Mouse (Mus musculus) cerebellum, adult 2 months (tissue): ENCODE data around the gene Hist1h4i. TPM values are rescaled to one million over a fixed set of nuclear protein-coding genes. Genes with fewer than 3 reads are reported as not detected.
A peak's percentile ranks its signal among the peaks of the same experiment; 100 is the strongest.
"Not testable (repeated sequence)": the region's sequence is repeated elsewhere in the genome, so short reads cannot be mapped to it uniquely, and the experiment has no call there.

Source experiments
- DNase-seq, 2 experiments: peaks; one replicate each; pipeline ENCODE4 v3.0.0; 2021
- H3K27ac ChIP-seq: fragments of 200-500 bp; 2 replicates; pipeline ENCODE4 v1.5.1; 2012; ENCODE audit warnings: low read length, control low read depth, inconsistent platforms; ENCODE audit not compliant: insufficient read depth
- H3K27me3 ChIP-seq: fragments of 200-500 bp; 2 replicates; pipeline ENCODE4 v1.6.1; 2012; ENCODE audit warnings: inconsistent platforms, mild to moderate bottlenecking, low read length, moderate library complexity; ENCODE audit not compliant: control insufficient read depth, insufficient read depth
- H3K4me1 ChIP-seq: fragments of 200-500 bp; 2 replicates; pipeline ENCODE4 v1.6.1; 2011; ENCODE audit warnings: low read length; ENCODE audit not compliant: control insufficient read depth, insufficient read depth
- H3K4me3 ChIP-seq: fragments of 200-500 bp; replicated peaks from 2 replicates; pipeline ENCODE3; 2011; ENCODE audit warnings: mild to moderate bottlenecking, low read depth, low read length, control low read depth; ENCODE audit not compliant: insufficient read depth
- CTCF ChIP-seq: fragments of 200-500 bp; IDR thresholded peaks from 2 replicates; pipeline ENCODE4 v1.5.1; 2011; ENCODE audit warnings: low read depth, mild to moderate bottlenecking, control low read depth, low read length, moderate library complexity, borderline replicate concordance; ENCODE audit not compliant: insufficient read depth
- POLR2A ChIP-seq: fragments of 200-500 bp; IDR thresholded peaks from 2 replicates; pipeline ENCODE4 v1.6.1; 2011; ENCODE audit warnings: low read length, control low read depth, borderline replicate concordance; ENCODE audit not compliant: insufficient read depth
- WGBS: fragments of 180-500 bp; shearing (Covaris S2); methylation state at CpG from one replicate; pipeline ENCODE4 v1.1.7; 2018; 5-methylcytosine and 5-hydroxymethylcytosine counted together
- polyA plus RNA-seq: library from polyadenylated mRNA; depleted of rRNA; stranded (reverse); fragments of >200 nt; gene quantifications from 2 replicates; pipeline ENCODE4 v1.2.3, GENCODE M21; 2012

Hist1h4i gene
- polyA plus RNA-seq, 1 experiment, result 8.8 TPM

DNA sequence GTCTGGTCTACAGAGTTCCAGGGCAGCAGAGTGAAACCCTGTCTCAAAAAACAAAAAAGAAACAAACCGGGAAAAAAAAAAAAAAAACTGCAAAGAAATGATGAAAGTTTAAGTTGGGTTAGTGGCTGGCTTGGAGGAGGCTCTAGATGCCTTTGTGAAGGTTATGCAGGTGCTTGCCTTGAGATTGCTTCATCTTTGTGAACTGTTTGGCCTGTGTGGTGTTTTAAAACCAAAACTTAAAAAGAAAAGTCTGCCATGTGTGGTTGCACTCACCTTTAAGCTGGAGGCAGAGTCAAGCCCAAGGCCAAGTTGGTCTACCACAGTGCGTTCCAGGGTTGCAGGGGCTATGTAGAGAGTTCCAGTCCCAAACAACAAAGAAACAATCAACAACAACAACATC lies 7.9 kb upstream of the Hist1h4i start:
- no peak overlapping the region for H3K27ac ChIP-seq
- H3K4me1 ChIP-seq, result no peaks in the 10 kb centered on the region; the same call in 1 of the 2 replicates
- DNase-seq, result no peak
- H3K4me3 ChIP-seq, result no peak overlapping the region
- H3K27me3 ChIP-seq, result no peaks in the 10 kb centered on the region
- WGBS, result 96% methylated on average over 2 of the region's 2 CpGs
- no peak for TF ChIP-seq CTCF
- TF ChIP-seq POLR2A, result no peak

DNA sequence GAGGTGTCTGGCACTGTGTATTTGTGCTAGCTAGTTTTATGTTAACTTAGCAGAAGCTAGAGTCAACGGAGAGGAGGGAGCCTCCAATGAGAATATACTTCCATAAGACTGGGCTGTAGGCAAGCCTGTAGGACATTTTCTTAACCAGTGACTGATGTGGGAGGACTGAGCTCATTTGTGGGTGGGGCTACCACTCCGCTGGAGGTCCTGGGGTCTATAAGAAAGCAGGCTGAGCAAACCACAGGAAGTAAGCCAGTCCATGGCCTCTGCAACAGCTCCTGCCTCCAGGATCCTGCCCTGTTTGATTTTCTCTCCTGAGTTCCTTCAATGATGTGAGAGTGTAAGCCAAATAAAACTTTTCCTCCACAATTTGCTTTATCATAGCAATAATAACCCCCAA lies 4.1 kb upstream of the Hist1h4i start:
- WGBS, result 67% methylated on average over 2 of the region's 2 CpGs

DNA sequence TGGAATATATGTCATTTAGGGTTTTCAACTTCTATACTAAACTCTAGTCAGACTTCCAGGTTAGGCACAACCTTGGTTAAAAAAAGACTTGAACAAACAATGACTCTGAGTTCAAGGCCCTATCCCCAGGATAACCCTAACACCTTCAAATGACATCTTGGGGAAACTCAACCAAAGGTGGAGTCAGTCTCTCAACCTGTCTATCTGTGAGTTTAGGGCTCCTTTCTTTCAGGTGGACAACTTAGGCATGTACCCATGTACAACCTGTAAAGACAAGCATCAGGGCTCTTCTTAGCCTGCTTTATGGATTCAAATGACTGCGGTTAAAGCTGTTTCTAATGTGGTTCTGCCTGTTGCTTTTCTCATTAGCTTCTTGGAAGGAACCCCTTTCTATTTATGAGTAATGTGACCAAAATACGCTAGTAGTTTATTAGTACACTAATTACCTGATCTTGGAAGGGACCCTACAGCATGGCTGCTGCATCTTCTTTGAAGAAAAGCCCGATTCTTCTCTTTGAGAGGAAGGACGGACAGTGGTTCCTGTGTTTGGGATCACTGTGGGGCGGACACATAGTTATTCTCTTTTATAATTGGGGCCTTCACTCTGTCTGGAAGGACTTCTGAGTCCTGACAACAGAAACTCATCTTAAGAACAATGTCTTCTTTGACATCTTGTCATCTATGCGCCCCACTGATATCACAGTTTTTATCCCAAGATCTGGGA lies 3.4 kb upstream of the Hist1h4i start:
- DNase-seq, result no peak
- Histone ChIP-seq H3K27ac (no peak overlapping the region), H3K27me3 (no peaks in the 10 kb centered on the region), H3K4me3 (no peak overlapping the region), H3K4me1 (no peaks in the 10 kb centered on the region; the same call in none of the 2 replicates)
- TF ChIP-seq CTCF (no peak), POLR2A (no peak)
- 83% methylated on average over 6 of the region's 6 CpGs for WGBS

More for the DNA sequence above, 4.1 kb upstream of the Hist1h4i start:
- no peak for DNase-seq
- no peak for TF ChIP-seq POLR2A
- Histone ChIP-seq H3K27ac (no peak overlapping the region), H3K4me3 (no peak overlapping the region), H3K27me3 (no peaks in the 10 kb centered on the region), H3K4me1 (no peaks in the 10 kb centered on the region; the same call in none of the 2 replicates)

DNA sequence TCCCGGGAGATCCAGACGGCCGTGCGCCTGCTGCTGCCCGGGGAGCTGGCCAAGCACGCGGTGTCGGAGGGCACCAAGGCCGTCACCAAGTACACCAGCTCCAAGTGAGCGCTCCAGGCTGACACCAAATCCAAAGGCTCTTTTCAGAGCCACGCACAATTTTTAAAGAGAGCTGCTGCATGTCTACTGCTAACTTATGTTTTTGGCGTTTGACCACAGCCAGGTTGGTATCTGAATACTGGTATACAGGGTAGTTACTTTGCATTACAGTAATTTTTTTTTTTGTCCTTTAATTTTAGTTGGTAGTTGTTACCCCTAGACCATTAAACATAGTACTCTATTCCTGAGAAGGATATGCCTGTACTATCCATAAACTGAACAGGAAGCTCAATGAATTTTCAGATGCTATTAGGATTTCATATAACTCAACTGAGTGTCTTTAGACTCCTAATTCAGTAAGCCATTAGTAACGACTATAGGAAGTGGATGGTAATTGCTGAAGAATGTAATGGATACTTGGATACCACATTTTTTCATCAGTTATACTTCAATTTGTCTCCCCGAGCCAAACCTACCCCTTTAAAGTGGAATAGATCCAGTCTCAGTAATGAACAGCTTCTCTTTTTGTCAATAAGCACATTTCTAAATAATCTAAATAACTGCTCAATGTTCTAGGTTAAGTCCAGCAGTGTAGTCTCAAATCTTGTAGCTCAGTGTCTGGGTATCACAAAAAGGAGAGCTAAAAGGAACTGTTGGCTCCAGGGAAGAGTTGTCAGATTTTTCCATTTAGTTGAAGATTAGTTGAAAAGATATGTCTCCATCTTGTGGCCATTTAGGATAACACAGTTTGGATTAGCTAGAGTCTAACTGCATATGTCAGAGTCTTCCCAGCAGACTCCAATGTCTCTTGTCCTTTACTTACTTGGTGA lies 2.6 kb upstream of the Hist1h4i start:
- TF ChIP-seq CTCF (peak; percentile 18; the same call in 1 of the 2 replicates), POLR2A (no peak)
- H3K27ac ChIP-seq, result no peak overlapping the region
- no peaks in the 10 kb centered on the region; the same call in 1 of the 2 replicates for H3K4me1 ChIP-seq
- peak overlapping the region; percentile 3 for H3K4me3 ChIP-seq
- under 1% methylated on average over 14 of the region's 14 CpGs for WGBS
- DNase-seq, result peak in 1 of 2 experiments; percentile 56
- no peaks in the 10 kb centered on the region for H3K27me3 ChIP-seq

DNA sequence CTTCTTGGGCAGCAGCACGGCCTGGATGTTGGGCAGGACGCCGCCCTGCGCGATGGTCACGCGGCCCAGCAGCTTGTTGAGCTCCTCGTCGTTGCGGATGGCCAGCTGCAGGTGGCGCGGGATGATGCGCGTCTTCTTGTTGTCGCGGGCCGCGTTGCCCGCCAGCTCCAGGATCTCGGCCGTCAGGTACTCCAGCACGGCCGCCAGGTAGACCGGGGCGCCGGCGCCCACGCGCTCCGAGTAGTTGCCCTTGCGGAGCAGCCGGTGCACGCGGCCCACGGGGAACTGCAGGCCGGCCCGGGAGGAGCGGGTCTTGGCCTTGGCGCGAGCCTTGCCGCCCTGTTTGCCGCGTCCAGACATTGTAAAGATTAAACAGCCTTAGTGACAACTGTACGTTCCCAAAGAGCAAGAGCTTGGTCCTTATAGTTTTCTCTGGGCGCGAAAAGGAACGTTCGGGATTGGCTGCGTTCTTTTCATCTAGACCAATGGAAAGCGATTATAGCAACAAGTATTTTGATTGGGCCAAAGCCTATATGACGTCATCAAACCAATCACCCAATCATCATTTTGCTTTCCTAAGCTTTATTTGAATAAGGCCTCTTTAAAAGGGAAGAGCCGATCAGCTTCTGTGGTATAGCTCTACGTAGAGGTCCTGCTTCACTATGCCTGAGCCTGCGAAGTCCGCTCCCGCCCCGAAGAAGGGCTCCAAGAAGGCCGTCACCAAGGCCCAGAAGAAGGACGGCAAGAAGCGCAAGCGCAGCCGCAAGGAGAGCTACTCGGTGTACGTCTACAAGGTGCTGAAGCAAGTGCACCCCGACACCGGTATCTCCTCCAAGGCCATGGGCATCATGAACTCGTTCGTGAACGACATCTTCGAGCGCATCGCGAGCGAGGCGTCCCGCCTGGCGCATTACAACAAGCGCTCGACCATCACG lies 1.7 kb upstream of the Hist1h4i start, which contains the start of the genes Hist1h2ag and Hist1h2bj:
Gene Hist1h2ag, minus strand, starts transcription at position 377 of the 935 bp plus-strand sequence.
Gene Hist1h2bj, plus strand, starts transcription at position 647 of the 935 bp plus-strand sequence.
- under 1% methylated on average over 54 of the region's 80 CpGs for WGBS
- peak; percentile 83; the same call in 1 of the 2 replicates for TF ChIP-seq POLR2A
- Histone ChIP-seq H3K4me3 (peak within 1 kb of the TSS; percentile 60), H3K27ac (peak within 1 kb of the TSS; percentile 57; the same call in 1 of the 2 replicates)
- peak; percentile 89 to 96 for DNase-seq
- H3K4me1 ChIP-seq, H3K27me3 ChIP-seq: not testable (repeated sequence)

DNA sequence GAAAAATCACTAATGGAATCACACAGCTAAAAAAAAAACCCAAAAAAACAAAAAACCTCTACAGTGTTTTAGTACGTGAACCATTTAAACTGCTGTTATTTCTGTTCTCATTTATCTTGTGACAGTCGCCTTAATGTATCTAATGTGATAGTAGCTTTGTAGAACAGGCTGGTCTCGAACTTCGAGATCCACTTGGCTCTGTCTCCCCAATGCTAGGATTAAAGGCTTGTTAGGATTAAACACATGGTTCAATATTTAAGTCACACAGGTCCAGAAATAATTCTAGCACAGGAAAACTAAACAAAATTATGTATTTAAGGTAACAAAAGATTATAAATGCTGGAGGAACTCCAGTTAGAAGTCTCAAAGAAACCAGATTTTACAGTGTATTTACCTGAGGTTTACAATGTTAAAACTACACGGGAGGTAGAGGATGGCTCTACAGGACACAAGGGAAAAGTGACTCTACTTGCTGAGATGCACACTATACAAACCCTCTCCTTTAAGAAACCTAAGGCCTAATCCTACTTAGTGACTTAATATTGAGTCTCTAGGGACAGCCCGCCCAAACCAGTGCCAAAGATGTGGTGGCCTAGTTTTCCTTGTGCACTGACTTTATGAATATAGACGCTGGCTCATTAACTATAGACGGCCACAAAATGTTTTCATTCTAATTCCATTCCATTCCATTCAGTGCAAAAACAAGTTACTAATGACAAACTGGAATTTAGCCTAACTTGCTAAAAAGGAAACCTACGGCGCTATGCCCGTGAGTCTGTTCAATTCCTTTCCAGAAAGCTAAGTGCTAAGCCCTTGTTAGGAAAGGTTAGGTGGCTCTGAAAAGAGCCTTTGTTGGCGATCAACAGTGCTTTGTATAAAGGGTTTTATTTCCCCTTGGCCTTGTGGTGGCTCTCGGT lies 747 bp upstream of the Hist1h4i start:
- DNase-seq, result no peak
- H3K27ac ChIP-seq, result no peak overlapping the region; the same call in 1 of the 2 replicates
- peak overlapping the region; percentile 60 for H3K4me3 ChIP-seq
- H3K27me3 ChIP-seq, result no peaks in the 10 kb centered on the region
- H3K4me1 ChIP-seq, result no peaks in the 10 kb centered on the region; the same call in 1 of the 2 replicates
- 4% methylated on average over 13 of the region's 13 CpGs for WGBS
- TF ChIP-seq POLR2A, result no peak
